17 mouse cellular contexts compared by ENCODE assay signal in genomic region chr17:69266936-69267335, GRCm38 (mm10).
DNase-seq lines count a peak whose midpoint lies in the region; ATAC-seq and TF ChIP-seq lines count a peak whose summit lies in the region.
"Had no signal": no experiment of that assay in that cellular context is flagged by ENCODE, and none has a peak within 500 bp of the region (broad histone marks: within the 10 kb centered on the region; RNA-seq: fewer than 3 reads in every experiment).

No protein-coding gene starts in this region.

- H3K79me2 ChIP-seq in MEL (ENCODE audit: control insufficient read depth, insufficient read depth, low read length, poor library complexity), result no peaks in the 10 kb centered on the region

- no peak overlapping the region; the same call in 1 of the 2 replicates for H3K27ac ChIP-seq in heart, embryonic 12.5 days (ENCODE audit: poor library complexity, severe bottlenecking)
- no peak overlapping the region for H3K27ac ChIP-seq in MEL (ENCODE audit: control insufficient read depth, low read depth, low read length)
- peak overlapping the region; percentile 73 for H3K27ac ChIP-seq in heart, embryonic 16.5 days (ENCODE audit: low read length)
- H3K27ac ChIP-seq in intestine, embryonic 15.5 days, result no peak overlapping the region
- no peak overlapping the region for H3K27ac ChIP-seq in forebrain, embryonic 13.5 days
- H3K27ac ChIP-seq: embryonic facial prominence, embryonic 12.5 days; hindbrain, embryonic 15.5 days; kidney, postnatal 0 days had no signal

- H3K27me3 ChIP-seq in heart, embryonic 12.5 days (replicated peaks), result no peaks in the 10 kb centered on the region
- H3K27me3 ChIP-seq in MEL (ENCODE audit: control insufficient read depth in 1 of 2, insufficient read depth in 2 of 2, low read length in 2 of 2), result peaks cover 0 to 2% of the 10 kb centered on the region in 2 experiments; a peak in 1 of 4 replicates
- H3K27me3 ChIP-seq in heart, embryonic 16.5 days (ENCODE audit: control insufficient read depth, insufficient read depth, low read length), result no peaks in the 10 kb centered on the region
- H3K27me3 ChIP-seq in intestine, embryonic 15.5 days (replicated peaks), result no peaks in the 10 kb centered on the region
- no peaks in the 10 kb centered on the region for H3K27me3 ChIP-seq in forebrain, embryonic 13.5 days
- H3K27me3 ChIP-seq: embryonic facial prominence, embryonic 12.5 days; hindbrain, embryonic 15.5 days; Patski had no signal

- peaks cover 47% of the 10 kb centered on the region for H3K4me1 ChIP-seq in heart, embryonic 12.5 days (replicated peaks)
- peaks cover 0 to 21% of the 10 kb centered on the region in 2 experiments; a peak in 2 of 4 replicates for H3K4me1 ChIP-seq in MEL (ENCODE audit: control insufficient read depth in 1 of 2, insufficient read depth in 2 of 2, low read length in 2 of 2)
- peaks cover 24% of the 10 kb centered on the region for H3K4me1 ChIP-seq in heart, embryonic 16.5 days (ENCODE audit: control insufficient read depth, insufficient read depth, low read length)
- H3K4me1 ChIP-seq in intestine, embryonic 15.5 days (replicated peaks), result no peaks in the 10 kb centered on the region
- peaks cover 8% of the 10 kb centered on the region; the same call in 1 of the 2 replicates for H3K4me1 ChIP-seq in forebrain, embryonic 13.5 days
- H3K4me1 ChIP-seq: embryonic facial prominence, embryonic 12.5 days had no signal

- no peak for TF ChIP-seq RAD21 in MEL (IDR thresholded peaks at IDR 0.05; ENCODE audit: low read depth, low read length)

- ATAC-seq in heart, embryonic 12.5 days (ENCODE audit: insufficient number of reproducible peaks, low FRiP score), result no peak
- ATAC-seq in heart, embryonic 16.5 days (replicated peaks; ENCODE audit: extremely low read depth, insufficient read depth, low FRiP score), result peak; percentile 46; the same call in 1 of the 2 replicates
- ATAC-seq in intestine, embryonic 15.5 days, result no peak
- ATAC-seq in forebrain, embryonic 13.5 days, result no peak
- ATAC-seq: activated CD4-positive, CD25-positive, alpha-beta regulatory T cell, adult 4 months had no signal

- WGBS in heart, embryonic 12.5 days, result 39% methylated on average over 5 of the region's 5 CpGs
- 36% methylated on average over 5 of the region's 5 CpGs for WGBS in heart, embryonic 16.5 days
- WGBS in intestine, embryonic 15.5 days, result 83% methylated on average over 5 of the region's 5 CpGs
- 80% methylated on average over 5 of the region's 5 CpGs for WGBS in forebrain, embryonic 13.5 days

- H3K9ac ChIP-seq in heart, embryonic 12.5 days, result no peak overlapping the region
- no peak overlapping the region for H3K9ac ChIP-seq in MEL (ENCODE audit: control insufficient read depth, low read depth, low read length, poor library complexity, severe bottlenecking)
- H3K9ac ChIP-seq in heart, embryonic 16.5 days (ENCODE audit: low read length), result no peak overlapping the region
- no peak overlapping the region for H3K9ac ChIP-seq in intestine, embryonic 15.5 days
- H3K9ac ChIP-seq in forebrain, embryonic 13.5 days, result no peak overlapping the region
- H3K9ac ChIP-seq: embryonic facial prominence, embryonic 12.5 days; hindbrain, embryonic 15.5 days had no signal

- DNase-seq in cerebellum, adult 9-10 months, result peak; percentile 33
- DNase-seq in cerebellum, adult 11 months, result no peak
- DNase-seq in heart, adult 8-10 months (ENCODE audit: low spot score), result peak; percentile 14
- DNase-seq in MEL (ENCODE audit: low read depth, low spot score), result peak; percentile 20
- DNase-seq: adrenal gland, postnatal 14 days; gastrocnemius, postnatal 10 days; kidney, adult 11 months; kidney, adult 9 months had no signal

- H3K9me3 ChIP-seq in heart, embryonic 12.5 days (replicated peaks), result no peaks in the 10 kb centered on the region
- H3K9me3 ChIP-seq in MEL (replicated peaks; ENCODE audit: insufficient read depth, low read length), result no peaks in the 10 kb centered on the region
- no peaks in the 10 kb centered on the region for H3K9me3 ChIP-seq in heart, embryonic 16.5 days (replicated peaks; ENCODE audit: control insufficient read depth, low read length)
- H3K9me3 ChIP-seq in intestine, embryonic 15.5 days, result no peaks in the 10 kb centered on the region
- H3K9me3 ChIP-seq in forebrain, embryonic 13.5 days (replicated peaks), result no peaks in the 10 kb centered on the region
- H3K9me3 ChIP-seq: embryonic facial prominence, embryonic 12.5 days; hindbrain, embryonic 15.5 days had no signal

- H3K4me2 ChIP-seq in heart, embryonic 12.5 days, result no peak overlapping the region
- peak overlapping the region; percentile 16; the same call in 1 of the 2 replicates for H3K4me2 ChIP-seq in heart, embryonic 16.5 days (ENCODE audit: low read depth, low read length)
- no peak overlapping the region for H3K4me2 ChIP-seq in intestine, embryonic 15.5 days (replicated peaks)
- H3K4me2 ChIP-seq in forebrain, embryonic 13.5 days, result no peak overlapping the region
- H3K4me2 ChIP-seq: embryonic facial prominence, embryonic 12.5 days; hindbrain, embryonic 15.5 days had no signal

- no peak for TF ChIP-seq POLR2A in MEL (IDR thresholded peaks at IDR 0.05; ENCODE audit: control insufficient read depth in 1 of 2, insufficient read depth in 1 of 2, low read depth in 1 of 2, low read length in 2 of 2, poor library complexity in 1 of 2)

- TF ChIP-seq CTCF in MEL (IDR thresholded peaks at IDR 0.05 in 2 of 3, conservative IDR thresholded peaks at IDR 0.05 in 1 of 3; ENCODE audit: control insufficient read depth in 1 of 3, insufficient read depth in 1 of 3, low read depth in 2 of 3, low read length in 3 of 3, poor library complexity in 1 of 3, severe bottlenecking in 1 of 3), result no peak

- H3K36me3 ChIP-seq in heart, embryonic 12.5 days, result peaks cover 24% of the 10 kb centered on the region
- peaks cover 0 to 5% of the 10 kb centered on the region in 2 experiments; a peak in 1 of 4 replicates for H3K36me3 ChIP-seq in MEL (ENCODE audit: control insufficient read depth in 1 of 2, insufficient read depth in 2 of 2, low read length in 2 of 2)
- peaks cover 6% of the 10 kb centered on the region; the same call in 1 of the 2 replicates for H3K36me3 ChIP-seq in heart, embryonic 16.5 days (ENCODE audit: control insufficient read depth, insufficient read depth)
- 0 out of 2 replicates have a peak, but pooled peaks cover 2% of the 10 kb centered on the region for H3K36me3 ChIP-seq in intestine, embryonic 15.5 days
- H3K36me3 ChIP-seq in forebrain, embryonic 13.5 days (ENCODE audit: poor library complexity, severe bottlenecking), result peaks cover 6% of the 10 kb centered on the region; the same call in 1 of the 2 replicates

- no peak overlapping the region for H3K4me3 ChIP-seq in heart, embryonic 12.5 days
- H3K4me3 ChIP-seq in MEL (ENCODE audit: control insufficient read depth in 1 of 2, insufficient read depth in 1 of 2, low read depth in 2 of 2, low read length in 2 of 2), result no peak overlapping the region
- no peak overlapping the region for H3K4me3 ChIP-seq in heart, embryonic 16.5 days (ENCODE audit: low read length)
- H3K4me3 ChIP-seq in intestine, embryonic 15.5 days (replicated peaks), result no peak overlapping the region
- no peak overlapping the region for H3K4me3 ChIP-seq in forebrain, embryonic 13.5 days
- H3K4me3 ChIP-seq: embryonic facial prominence, embryonic 12.5 days; hindbrain, embryonic 15.5 days had no signal

- TF ChIP-seq EP300 in MEL (IDR thresholded peaks at IDR 0.05; ENCODE audit: low read depth in 1 of 2, low read length in 2 of 2), result no peak

TF ChIP-seq in MEL, 35 proteins besides CTCF, POLR2A, EP300 and RAD21:
- TF ChIP-seq BHLHE40 (IDR thresholded peaks at IDR 0.05; ENCODE audit: borderline replicate concordance, low read depth, low read length) (no peak), KAT2A (conservative IDR thresholded peaks at IDR 0.05; ENCODE audit: low read depth, low read length) (no peak), NRF1 (IDR thresholded peaks at IDR 0.05; ENCODE audit: insufficient read depth, low read depth, low read length, poor library complexity, severe bottlenecking) (no peak), MAX (IDR thresholded peaks at IDR 0.05; ENCODE audit: low read length) (no peak), TBP (IDR thresholded peaks at IDR 0.05; ENCODE audit: low read depth, low read length) (no peak), MYB (IDR thresholded peaks at IDR 0.05; ENCODE audit: low read depth, low read length) (no peak), ELF1 (IDR thresholded peaks at IDR 0.05; ENCODE audit: low read depth, low read length) (no peak), ZC3H11A (IDR thresholded peaks at IDR 0.05; ENCODE audit: low read depth, low read length) (no peak), ZKSCAN1 (IDR thresholded peaks at IDR 0.05; ENCODE audit: low read depth, low read length) (no peak), UBTF (IDR thresholded peaks at IDR 0.05; ENCODE audit: borderline replicate concordance, insufficient read depth, low read depth, low read length) (no peak), GABPA (IDR thresholded peaks at IDR 0.05; ENCODE audit: low read depth, low read length) (no peak), POLR2AphosphoS5 (IDR thresholded peaks at IDR 0.05; ENCODE audit: borderline replicate concordance, low read depth, low read length) (no peak), MXI1 (IDR thresholded peaks at IDR 0.05; ENCODE audit: low read depth, low read length) (no peak), ETS1 (IDR thresholded peaks at IDR 0.05; ENCODE audit: low read depth, low read length) (no peak), HCFC1 (IDR thresholded peaks at IDR 0.05; ENCODE audit: low read depth, low read length) (no peak), USF1 (IDR thresholded peaks at IDR 0.05; ENCODE audit: low read depth, low read length) (no peak), NELFE (IDR thresholded peaks at IDR 0.05; ENCODE audit: low read depth, low read length) (no peak), ZNF384 (IDR thresholded peaks at IDR 0.05; ENCODE audit: low read depth, low read length) (no peak)
